Mouse (Mus musculus) left cerebral cortex, adult 18-20 months (tissue): ENCODE results near the gene Scin. TPM values are rescaled to one million over a fixed set of nuclear protein-coding genes. Genes with fewer than 3 reads are reported as not detected.

Experiments used
- DNase-seq, 2 experiments: peaks; one replicate each; pipeline ENCODE4 v3.0.0; 2021 to 2022; ENCODE audit warnings: low spot score in 2 of 2, mixed read lengths in 1 of 2
- total RNA-seq, 2 experiments: library from RNA; stranded (reverse); gene quantifications; 2 replicates each; pipeline ENCODE4 v1.2.3; 2021

Gene Scin
- total RNA-seq, 2 experiments from 2014 or later: 0.14 TPM; not detected in 1

GRCm38 (mm10) chr12:40109227-40109626, 24.8 kb downstream of the Scin start:
- DNase-seq: no peak

DNA sequence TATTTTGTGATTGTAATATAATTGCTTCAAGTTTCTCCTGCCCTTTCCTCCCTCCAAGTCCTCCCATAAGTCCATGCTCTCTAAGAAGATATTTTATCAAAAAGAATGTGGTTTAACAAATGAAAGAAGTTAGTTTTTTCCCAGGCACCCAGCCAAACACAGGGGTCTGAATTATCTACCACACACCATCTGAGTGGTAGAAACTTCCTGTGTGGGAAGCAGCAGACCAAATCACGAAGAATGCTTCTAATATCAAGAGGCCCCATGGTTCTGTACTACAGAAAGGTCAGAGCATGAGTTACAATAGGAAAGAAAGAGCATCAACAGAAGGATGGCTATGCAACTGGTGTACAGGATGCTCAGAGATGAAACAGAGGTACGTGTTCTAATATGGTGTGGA, 25.9 kb downstream of the Scin start:
- DNase-seq: no peak

DNA sequence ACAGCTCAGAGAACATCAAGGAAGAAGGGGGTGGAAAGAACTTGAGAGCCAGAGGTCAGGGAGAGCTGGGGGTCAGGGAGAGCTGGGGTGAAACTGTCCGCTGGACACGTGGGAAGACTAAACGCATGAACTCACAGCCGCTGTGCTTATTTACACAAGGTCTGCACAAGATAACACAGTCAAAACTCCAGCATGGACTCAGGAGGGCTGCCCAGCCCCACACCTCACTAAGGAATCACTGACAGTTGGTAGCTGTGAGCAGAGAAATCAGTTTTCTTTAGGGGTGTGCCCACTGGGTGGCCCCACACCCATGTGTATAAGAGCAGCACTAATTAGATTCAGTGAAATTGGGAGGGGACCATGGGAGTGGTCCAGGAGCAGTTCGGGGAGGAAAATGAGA, 27.2 kb downstream of the Scin start:
- DNase-seq: no peak

DNA sequence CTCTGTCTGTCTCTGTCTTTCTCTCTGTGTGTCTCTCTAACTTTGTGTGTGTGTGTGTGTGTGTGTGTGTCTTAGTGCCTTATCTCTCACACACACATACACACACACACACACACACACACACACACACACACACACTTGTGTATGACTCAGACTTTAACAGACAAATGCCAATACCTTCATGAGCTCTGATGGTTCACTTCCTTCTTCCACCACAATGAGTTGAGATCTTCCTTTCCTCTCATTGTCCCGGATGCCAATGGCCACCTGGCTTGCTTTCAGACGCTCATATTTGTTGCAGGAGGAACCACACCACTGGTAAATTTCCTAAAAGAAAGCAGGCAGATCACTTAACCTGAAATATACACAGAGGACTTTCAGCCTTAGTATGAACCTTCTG, 29.3 kb downstream of the Scin start:
- no peak for DNase-seq

- no peak for DNase-seq
Measured at GRCm38 (mm10) chr12:40102359-40102758, 31.7 kb downstream of the Scin start.

DNA sequence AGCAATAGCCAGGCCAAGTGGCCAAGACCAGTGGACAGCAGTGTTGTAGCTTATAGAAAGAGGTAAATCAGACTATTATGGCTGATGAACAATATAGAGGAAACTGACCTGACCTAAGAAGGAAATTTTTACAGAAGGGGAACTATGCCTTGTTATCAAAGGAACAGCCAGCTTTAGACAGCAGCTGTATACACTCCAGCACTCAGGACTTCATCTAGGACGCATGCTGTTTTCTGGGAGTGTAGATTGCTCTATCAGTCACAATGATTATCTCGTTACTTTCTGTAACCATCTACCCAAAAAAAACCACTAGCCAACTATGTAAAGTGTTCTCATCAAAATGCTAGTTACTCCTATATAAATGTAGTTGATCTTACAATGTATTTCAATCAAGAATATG, 34.6 kb downstream of the Scin start:
- no peak for DNase-seq

DNA sequence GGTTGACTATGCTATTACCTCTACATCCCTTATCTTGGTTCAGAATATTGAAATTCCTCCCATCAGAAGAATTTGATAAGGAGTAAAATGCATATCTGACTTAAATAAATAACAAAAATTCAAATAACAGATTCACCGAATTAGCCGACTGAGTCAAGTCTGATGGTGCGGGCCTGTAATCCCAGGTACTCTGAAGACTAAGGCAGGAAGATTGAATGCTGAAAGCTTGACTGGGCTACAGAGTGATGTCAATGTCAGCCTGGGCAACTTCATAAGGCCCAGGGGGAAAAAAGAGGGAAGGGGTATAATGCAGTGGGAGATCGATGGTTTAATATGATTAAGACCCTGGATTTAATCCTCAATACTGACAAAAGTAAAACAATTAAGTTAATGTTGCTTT, 36.6 kb downstream of the Scin start:
- DNase-seq: no peak

DNA sequence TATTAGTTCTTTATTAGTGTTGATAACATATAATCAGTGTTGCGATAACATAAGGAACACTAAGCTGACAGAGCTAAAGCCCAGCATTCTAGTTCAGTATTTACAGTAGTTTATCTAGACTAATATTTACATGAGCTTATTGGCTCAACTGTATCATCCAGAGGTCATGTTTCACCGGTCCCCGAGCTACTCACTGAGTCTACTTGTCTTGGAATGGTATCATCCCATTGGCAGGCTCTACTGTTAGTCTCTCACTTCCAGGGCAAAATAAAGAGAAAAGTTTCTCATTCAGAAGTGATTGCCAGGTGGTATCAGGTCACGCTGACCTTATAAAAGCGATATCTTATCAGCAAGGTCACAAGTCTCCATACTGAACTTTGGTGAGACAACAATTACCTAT, 37.0 kb downstream of the Scin start:
- DNase-seq: no peak

- no peak for DNase-seq
Measured at GRCm38 (mm10) chr12:40096453-40096852, 37.6 kb downstream of the Scin start.

GRCm38 (mm10) chr12:40090017-40090416, 44.0 kb downstream of the Scin start:
- DNase-seq: no peak

DNA sequence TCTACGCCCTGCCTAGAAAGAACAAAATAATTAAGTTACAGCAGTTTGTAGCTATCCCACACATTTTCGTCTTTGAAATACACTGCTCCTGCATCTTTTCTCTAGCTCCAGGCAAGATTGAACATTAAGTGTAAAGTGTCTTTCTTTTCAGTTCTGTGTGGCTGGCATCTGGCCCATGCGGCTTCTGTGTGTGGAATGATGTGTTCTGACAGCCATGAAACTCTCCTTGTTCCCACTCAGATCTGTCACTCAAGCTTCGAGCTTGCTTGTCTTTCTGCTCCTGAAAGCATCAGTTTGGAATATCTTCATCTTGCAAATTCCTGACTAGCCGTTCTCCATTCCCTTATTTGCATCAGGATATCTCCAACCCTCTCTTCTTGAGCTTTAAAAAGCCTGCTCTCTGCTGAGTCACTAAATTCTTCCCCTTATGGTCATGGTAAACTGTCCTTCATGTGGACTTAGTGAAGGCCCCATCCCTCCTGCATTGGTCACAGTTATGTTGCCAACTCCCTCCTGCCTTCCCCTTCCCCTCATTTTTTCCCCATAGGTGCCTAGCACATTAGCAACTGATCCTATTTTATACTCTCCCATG, 48.2 kb downstream of the Scin start:
- DNase-seq: peak in 1 of 2 experiments; percentile 15

- no peak for DNase-seq
Measured at GRCm38 (mm10) chr12:40082453-40083238, 51.4 kb downstream of the Scin start.

DNA sequence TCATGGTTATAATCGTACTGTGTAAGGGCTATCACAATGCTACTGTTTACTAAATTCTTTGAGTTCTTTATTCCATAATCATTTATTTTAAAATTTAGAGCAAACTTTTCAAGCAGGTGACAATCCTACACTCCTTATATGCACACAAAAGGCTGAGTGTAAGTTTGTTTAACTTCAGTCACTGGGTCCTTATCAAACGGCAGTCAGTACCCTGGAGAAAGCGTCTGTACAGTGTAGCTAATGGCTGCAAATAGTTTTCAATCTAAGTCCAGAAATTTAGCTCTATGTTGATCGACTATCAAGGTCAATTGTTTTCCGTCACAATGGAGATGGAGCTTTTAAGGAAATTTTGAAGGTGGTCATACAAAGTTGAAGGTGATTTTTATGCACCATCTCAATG, 52.0 kb downstream of the Scin start:
- no peak for DNase-seq

- no peak for DNase-seq
Measured at GRCm38 (mm10) chr12:40073660-40074059, 60.4 kb downstream of the Scin start.

GRCm38 (mm10) chr12:40047024-40047423, 87.0 kb downstream of the Scin start:
- no peak for DNase-seq

DNA sequence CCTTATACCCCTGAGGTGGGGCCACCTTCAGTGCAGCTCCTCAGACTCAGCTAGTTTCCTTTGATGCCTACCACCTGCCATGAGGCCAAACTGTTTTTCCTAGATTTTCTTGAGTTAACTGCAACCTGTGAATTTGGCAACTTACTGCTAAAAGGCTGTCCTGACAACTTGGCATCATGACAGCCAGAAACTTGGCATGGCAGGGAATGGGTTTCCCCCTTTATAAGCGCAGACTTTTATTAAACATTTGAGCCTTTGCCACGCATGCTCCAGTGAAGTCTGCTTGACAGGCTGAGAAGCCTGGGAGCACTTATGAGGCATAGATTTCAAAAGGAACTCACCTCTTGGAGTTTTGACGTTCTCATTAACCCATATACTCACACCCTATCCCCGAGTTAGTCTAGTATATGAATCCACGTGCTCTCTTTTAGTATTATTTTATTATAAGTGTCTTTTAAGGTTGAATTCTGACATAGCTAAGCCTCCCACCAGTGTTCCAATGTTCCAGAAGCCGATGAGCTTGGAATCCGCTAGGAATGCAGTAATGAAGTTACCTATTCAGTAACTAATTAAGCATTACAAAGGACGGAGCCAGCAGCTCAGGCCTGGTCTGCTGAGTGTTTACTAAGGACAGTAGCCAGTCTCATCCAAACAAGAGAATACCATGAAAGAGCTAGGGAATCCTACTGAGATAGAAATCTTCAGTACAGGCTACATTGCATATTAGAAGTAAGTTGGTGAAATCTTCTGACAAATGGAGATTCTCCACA, 90.0 kb downstream of the Scin start:
- DNase-seq: no peak

DNA sequence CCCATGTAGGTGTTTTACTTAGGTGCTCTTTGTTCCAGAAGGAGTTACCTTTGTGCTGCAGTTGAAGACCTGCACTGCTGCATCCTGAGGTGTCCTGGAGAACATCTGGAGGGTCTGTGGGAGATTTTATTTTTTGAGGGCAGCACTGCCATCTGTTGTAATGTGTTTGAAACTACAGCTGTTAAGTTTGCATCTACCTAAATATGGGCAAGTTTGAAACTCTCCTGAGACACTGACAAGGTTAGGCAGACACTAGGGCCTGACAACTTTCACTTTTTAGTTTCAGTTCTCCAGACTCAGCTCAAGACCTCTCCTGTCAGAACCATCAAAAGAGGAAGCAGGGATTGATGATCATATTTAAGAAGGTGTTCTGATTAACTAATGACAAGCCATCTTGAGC, 94.0 kb downstream of the Scin start:
- peak; percentile 18 to 30 for DNase-seq

DNA sequence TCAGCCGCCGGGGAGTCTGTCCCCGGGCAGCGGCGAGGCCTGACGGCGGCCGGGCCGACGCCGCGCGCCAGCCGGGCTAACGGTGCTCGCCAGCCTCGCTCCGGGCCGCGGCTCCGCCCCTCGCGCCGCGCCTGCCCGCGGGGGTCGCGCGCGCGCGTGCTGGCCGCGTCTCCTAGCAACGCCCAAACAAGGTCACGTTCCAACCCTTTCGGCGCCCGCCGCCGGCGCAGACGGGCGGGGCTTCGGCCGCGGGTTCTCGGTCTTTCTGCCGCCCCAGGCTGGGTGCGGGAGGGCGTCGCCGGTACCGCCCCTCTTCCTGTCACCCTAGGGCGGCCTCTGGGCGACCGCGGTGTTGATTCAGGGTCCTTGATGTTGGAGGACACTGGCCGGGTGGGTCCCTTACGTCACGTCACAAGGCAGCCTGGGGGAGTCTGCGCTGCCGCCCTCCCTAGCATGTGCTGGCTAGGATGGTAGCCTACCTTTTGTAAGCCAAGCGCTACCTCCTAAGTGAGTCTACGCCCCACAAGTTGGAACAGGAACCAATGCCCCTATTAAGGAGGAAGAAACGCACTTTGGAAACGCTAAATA, 96.1 kb downstream of the Scin start, which contains the start of gene Arl4a:
Gene Arl4a, minus strand, starts transcription at position 150 of the 588 bp plus-strand sequence.
- peak; percentile 83 to 90 for DNase-seq

- DNase-seq: peak; percentile 98
Measured at GRCm38 (mm10) chr12:40037226-40037813, 96.7 kb downstream of the Scin start.

GRCm38 (mm10) chr12:40036666-40037065, 97.4 kb downstream of the Scin start:
- DNase-seq: peak in 1 of 2 experiments; percentile 8

DNA sequence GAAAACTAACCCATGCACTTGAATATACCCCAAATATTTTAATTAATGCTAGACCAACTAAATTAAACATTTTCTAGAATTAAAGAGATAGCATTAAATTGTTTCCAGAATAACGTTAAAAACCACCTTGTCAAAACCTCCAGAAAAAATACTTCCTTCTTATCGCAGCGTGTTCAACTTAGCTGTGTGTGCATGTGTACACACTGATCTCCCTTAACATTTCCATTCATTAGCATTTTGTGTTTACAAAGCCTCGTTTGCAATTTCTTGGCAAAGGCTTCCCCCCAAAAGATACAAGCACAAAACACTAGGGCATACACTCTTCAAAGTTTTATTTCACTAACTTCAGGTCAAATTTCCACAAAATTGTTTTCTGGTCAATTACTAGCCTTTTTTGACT, 98.5 kb downstream of the Scin start:
- DNase-seq: no peak
